Mouse (Mus musculus) cerebellum, adult 9-11 months (tissue): ENCODE results near the gene Hoxa10.

ENCODE experiments used
- DNase-seq: peaks from one replicate; pipeline ENCODE4 v3.0.0; 2022

The Hoxa10 gene

DNA sequence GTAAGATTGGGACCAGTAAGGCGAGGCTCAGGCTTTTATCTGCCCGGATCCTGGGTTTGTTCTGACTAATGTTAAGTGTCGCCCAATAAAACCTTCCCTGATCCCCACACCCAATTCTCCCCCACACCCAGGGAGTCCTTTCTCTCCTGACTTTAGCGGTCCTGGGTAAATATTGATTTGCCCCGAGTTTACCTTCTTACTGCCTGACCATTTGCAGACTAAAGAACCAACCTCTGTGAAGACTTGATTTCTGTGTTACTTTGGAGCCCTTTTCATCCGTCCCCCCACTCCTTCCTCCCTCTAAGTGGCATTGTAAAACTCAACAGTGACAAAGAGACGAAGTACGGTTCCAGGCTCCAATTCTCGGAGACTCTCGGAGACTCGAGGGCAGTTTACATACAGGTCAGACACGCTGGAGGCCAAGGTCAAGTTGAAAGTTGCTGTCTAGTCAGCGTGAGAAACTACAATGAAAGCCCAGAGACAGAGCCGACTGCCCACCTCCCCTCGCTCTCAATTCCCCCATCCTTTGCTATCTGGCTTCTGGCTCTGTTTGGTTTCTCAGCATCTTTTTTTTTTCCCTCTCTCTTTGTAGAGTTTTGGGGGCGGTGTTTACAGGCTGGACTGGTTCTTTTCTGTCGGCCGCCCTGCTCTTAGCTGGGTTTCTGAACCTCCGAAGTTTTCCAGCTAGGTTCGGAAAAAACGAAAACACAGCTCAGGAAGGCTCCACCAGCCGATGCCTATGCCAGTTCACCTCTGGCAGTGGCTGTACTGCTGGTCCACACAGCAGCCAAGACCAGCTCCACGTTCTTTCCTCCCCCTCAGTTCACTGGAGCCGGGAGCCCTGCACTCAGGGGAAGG, 22.0 kb upstream of the Hoxa10 start:
- DNase-seq = no peak

DNA sequence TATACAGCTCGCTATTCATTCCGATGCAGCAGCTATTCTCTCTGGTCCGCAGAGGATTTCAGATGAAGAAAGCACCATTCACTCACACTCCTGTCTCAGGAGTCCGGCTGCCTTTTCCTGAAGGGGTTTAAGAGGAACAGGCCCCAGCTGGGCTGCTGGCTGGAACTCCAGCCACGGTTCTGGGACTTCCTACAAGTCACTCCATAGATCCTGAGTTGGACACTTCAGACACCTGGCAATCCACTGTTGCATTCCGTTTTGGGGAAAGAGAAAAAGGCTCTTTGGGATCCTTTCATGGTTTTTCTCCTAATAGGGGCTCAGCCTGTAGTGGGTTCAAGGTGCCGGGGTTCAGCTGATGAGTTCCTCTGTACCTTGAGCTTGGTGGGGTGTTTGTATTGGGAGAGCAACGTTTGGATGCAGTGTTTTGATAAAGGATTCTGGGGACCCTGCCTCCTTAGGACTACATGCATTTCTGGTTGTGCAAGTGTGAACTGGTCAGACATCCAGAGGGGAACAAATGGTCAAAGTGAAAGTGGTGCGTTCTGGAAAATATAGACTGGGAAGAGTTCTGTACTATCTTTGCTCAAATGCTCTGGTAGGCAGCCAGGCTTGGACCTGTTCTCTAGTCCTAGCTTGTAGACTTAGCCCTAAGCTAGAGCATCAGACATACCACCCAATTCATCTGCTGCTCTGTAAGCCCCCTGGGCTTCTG, 21.3 kb upstream of the Hoxa10 start:
- DNase-seq = no peak

DNA sequence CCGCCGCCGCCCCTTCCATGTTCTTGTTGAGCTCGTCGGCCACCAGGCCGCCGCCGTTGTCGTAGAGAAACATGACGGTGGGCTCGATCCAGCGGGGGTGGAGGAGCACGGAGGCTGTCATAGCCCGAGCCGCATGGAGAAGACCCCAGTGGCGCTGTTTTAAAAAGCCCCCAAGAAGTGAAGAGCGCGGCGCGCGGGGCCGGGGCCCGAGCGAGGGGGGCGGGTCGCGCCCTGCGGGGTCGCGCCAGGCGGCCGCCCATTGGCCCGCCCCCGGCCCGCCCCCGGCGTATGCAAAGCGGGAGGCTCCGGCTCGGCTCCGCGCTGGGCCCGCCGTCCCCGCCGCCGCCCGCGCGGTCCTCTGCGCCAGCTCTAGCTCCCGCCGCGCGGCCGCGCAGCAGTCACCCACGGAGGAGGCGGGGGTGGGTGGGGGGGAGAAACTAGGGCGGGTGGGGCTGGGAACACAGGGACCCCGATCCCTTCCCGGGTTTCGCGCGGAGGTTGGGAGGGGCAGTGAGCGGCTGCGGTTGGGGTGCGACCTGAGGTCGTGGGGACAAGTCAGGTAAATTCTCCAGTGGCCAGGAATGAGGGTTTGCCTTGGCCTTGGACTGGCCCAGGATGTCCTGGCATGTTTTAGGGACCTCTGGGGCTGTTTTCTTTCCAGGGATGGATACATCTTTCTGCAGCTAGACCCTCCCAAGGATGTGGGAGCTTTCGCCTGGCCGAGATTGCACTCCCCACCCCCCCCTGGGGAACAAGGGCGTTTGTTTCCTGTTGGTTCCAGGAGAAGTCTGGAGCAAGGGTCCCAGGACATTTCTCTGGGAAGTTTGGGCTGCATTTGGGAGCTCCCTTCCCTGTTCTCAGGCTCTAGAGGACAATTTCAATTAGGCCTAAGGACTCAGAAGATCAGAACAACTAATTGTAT, 20.3 kb upstream of the Hoxa10 start, which contains the start of gene Hoxa13:
Gene Hoxa13, minus strand, starts transcription at position 227 of the 922 bp plus-strand sequence.
- no peak for DNase-seq

DNA sequence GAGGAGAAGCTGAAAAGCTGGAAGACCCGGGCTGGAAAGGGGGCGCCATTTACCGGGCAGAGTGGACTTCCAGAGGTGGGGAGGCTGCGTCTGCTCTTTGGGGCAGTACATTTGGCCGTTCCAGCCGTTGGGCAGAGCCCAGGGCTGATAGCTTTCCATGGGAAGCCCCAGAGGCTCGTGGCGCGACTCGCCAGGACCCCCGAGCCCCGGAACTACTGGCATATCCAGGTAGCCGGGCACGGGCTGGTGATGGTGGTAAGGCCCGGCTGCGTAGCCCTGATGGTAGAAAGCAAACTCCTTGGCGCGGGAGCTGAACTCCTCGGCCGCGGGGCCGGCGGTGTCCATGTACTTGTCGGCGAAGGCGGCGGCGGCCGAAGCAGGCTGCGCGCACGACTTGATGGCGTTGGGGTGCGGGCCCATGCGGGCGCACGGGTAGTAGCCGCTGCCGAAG, 19.2 kb upstream of the Hoxa10 start:
- DNase-seq = no peak

DNA sequence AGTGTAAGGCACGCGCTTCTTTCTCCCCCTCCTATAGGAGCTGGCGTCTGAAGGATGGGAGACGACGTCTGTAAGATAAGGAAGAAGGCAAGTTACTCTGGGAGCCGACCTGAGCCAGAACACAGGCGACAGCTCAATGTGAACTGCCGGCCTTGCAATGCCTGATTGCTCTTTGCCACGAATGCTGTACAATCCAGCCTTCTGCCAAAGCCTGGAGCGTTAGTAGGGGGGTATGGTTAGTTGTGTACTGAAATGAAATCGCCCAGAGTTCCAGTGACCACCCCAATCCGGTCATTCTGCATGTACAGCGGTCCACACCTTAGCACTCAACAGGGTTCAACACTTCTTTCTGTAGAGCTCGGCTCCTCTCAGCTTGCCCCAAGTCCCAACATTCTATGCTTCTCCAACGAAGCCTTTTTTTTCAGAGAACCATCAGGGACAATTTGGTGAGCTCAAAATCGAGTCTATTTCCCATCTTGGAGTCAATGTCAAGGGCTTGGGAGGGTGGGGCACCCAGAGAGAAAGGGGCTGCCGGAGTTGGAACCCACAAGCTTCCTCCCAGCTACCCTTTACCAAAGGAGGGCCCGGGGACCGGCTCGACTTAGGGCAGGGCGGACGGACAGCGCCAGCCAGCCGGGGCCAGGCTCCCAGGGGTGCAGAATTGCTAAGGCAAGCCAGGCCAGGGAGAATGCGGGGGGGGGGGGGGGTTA, 18.6 kb upstream of the Hoxa10 start:
- no peak for DNase-seq

DNA sequence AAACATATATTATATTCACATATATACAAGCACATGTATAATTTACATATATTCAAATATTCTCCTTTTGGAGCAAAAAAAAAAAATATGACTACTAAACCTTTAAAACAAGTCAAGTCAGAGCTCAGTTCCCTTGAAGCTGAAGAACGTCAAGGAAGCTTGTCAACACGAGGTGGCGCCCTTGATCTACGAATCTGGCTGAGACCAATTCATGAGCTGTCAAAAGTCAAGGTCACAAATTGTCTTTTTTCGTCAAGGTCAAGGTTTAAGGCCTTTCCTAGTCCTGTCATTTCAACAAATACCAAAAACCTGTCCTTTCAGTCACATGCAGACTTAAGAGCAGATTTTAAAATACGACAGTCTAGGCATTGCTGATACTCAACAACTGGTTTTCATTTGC, 16.3 kb upstream of the Hoxa10 start:
- DNase-seq = peak; percentile 33

DNA sequence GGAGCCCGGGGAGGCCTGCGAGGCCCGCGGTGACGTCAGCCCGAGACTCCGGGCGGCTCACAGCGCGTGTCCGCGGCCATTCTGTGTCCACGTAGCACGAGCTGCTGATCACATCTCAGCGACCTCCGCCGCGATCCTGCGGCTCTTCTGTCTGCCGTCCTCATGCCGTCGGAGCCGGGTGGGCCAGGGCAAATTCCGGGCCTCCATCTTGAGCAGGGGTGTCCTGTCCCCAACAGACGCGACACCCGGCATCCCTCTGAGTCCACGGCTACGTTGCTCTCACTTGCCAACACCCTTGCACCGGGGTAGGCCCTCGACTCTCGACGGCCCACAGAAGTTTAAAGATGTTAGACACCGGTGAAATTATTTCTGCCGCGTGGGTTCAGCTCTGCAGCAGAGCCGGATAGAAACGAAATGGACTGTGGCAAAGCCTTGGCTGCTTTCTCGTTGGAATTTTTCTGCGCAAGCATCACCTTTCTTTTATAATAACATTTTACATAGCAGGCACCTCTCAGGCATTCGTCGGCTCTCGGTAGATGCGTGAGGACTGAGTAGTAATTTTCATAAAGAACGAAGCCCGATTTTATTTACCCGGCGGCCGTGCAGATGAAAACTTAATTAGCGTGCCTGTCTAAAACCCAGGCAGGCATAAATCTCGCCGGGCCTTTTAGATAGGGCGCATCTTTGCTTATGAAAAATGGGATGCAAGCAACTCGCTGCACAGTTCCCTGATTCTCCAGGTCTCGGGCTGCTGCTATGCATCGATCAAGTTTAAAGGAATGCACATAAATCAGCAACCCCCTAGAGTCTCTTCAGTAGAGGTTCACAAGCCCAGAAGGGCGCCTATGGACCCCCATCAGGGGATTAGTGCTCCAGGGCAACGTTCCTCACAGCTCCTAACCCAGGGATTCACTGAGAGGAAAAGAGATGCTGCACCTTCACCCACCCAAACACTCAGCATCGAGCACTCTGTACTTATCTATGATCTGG, 13.2 kb upstream of the Hoxa10 start:
- no peak for DNase-seq

DNA sequence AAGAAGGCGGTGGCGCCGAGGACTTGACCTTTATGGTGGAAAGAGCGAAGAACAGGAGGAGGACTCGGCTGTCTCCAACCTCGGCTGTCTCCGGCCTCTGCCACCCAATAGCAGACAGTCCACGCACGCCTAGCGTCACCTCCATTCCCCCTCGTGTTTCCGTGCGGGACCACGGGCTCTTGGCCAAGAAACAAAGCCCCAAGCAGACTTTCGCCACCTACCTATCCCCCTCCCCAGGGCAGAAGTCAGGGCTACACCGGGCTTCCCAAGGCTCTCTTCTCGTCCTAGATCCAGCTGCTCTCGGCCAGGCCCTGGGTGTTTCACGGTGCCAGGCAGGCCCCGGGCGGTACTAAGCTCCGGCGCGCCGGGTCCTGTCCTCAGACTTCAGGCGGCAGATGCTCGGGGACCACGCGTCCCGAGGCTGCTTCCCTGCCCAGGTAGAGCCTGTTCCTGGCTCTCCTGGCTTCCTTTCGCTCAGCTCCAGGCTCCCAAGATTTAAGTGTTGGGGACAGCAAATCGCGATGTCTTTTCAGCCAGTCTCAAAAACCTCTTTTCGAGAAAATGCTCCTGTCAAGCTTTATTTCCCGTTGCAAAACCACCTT, 12.2 kb upstream of the Hoxa10 start:
- DNase-seq = no peak

DNA sequence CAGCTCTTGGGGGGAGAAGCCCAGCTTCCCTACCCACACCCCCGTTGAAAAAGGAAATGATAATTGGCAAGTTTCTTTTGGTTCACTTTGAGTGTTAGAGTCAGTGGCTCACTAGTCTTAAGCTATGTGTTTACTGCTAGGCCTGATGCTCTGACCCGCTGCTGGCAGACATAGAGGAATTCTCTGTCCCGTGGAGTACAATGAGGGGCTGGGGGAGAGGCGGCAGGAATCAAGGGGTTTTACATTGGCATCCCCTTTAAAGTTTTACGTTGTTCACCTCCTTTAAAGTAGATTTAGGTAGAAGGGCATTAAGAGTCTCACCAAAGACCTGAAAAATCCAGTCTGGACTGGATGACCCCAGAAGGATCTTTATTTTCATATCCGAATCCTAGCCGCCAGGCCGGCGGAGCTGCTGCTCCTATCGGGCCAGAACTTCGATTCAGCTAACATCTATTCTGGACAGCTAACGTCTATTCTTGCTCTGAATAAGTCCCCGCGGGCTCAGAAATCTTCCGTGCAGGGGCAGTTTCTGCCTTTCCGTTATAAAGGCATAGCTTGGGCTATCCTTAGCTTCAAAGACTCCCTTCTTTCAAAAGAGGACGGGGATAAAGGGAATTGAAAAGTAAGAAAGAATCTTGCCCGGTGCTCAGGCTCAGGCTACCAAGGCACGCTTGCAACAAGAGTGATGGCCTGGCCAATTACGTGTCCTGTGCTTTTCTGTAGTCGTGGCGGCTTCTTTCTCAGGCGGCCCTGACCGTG, 11.5 kb upstream of the Hoxa10 start:
- DNase-seq = no peak

DNA sequence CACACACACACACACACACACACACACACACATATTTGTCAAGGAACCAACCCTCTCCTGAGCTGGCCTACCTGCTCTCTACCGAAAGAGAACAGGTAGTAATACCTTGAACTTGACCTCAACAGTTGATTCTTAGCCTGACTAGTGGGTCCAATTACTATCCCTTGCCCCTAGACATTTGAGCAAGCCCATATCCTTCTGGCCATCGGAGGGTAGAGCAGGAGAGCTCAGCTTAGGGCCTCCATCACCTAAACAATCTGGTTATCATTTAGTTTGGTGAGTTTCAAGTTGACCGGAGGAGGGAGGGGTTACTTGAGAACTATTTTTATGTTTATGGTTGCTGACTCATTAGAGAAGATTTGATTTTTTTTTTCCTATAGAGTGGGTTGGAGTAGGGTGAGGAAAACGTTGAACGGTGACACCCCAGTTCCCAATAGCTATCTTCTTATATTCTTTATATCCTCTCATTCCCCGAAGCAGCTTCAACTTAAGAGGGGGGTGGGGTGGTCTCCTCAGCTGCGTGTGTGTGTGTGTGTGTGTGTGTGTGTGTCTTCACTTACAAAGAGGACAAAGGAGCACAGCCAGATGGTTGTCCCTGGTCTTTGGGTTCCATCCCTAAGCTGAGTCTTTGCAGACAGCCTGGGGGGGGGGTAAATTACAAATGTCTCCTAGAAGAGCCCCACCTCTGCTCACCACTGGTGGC, 10.7 kb upstream of the Hoxa10 start:
- no peak for DNase-seq

DNA sequence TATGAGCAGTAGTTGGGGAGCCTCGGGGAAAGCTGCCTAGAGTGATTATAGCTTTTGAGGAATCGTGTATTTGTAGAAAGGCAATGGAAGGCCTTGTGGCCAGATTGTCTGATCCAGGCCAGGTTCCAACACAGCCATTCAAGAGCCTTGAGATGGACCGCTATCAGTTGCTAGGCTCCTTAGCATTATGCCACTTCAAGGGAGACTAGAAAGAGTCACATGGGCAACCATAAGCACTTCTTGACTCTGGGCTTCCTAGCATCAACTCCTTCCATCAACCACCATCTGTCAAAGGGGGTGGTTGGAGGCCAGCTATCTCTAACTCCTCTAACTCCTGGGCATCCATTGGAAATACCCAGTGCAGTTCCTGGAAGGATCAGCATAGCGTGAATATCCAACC, 9.2 kb upstream of the Hoxa10 start:
- no peak for DNase-seq

DNA sequence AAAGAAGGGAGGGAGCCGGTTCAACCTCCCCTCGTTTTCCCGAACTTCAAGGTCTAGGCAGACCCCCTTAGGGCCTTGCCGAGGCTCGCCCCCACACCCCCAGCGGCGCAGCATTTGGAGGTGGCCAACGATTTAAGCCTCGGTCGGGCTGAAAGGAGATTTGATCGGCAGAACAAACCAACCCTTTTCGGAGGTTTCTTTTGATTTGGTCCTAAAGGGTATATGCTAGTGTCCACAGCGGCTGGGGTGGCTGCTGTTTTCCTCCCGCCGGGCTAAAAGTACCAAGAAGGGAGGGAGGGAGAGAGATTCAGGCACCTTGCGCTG, 8.7 kb upstream of the Hoxa10 start:
- no peak for DNase-seq

DNA sequence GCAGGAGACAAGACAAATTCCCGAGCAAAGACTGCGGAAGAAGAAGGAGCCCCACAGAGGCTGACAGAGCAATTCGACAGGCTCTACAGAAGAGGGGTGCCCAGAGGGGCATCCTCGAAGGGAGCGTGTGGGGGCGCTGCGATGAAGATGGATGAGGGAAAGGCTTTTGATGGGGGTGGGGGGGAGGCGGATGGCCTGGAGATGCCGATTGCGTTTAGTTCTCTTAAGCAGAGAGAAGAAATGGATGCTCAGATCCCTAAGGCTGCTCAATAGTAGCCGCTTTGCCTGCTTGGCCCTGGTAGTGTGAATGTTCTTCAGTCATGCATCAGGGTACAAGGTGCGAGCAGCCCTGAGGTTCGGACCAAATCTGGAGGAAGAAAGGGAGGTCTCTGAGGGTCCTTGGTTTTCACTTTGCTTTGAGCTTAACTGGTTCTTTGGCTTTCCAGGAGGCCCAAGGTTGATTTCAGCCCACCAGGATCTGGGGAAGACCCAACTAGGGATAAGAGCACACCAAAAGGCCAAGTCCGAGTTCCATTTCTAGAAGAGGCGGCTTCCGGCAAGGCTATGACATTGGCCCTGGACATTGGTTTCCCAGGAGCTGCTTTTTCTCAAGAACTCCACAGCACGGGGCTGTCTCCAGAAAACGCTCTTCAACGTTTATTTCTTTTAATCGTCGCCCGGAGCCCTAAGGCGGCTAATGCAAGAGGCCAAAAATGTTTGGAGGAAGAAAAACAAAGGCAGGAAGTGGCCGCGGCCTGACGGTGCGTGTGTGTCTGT, 8.2 kb upstream of the Hoxa10 start:
- DNase-seq = no peak

DNA sequence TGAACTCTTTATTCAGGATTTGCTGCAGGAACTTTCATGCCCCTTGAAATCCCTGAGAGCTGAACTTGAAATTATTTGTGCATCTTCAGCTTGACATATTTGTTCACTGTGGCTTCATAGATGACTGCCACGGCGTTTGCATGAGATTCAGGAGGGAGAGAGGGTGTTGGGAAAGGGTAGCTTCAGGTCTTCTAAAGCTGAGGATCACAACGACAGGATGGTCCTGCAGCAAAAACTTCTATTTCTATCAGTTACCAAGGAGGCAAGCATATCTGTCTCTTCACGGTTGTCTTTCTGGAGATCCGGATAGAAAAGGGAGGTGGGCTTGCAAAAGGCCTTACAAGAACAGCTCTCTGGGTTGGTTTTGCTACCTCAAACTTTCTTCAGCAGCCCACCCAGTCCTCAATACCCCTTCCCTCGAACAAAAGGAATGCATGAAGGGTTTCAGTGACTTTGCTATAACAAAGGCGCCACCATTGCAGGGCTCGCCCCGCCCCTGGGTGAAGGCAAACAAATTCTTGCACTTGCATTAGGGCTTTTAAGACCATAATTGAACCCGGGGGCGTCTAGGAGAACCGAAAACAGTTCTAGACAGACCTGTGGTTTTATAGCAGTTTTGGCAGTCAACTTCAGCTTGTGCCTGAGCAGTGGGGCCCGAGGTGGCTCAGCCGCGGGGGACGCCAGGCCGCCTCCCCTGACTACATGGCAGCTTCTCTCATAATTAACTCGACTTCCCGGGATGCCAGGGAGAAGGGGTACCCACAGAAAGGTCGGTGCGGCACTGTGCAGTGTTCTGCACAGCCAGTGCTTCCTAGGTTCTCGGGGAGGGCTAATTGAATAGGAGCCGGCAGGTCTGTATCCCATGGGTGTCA, 7.3 kb upstream of the Hoxa10 start:
- no peak for DNase-seq

DNA sequence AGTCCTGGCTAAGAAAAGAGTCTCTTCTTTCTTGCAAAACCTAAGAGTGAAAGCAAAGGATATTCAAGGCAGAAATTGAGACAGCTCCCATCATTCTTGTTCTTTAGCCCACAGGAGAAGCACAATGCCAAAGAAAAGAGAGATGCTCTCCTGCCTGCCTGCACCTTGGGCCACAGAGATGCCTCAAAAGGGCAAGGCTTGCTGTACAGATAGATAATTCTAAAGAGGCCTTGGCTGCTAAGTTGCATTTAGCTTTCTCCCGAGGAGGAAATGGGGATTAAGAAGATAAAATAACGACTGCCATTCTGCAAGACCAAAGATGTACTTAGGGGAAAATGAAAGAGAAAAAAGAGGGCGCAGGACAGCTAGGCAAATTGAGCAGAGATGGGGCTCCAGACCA, 6.3 kb upstream of the Hoxa10 start:
- DNase-seq = no peak

DNA sequence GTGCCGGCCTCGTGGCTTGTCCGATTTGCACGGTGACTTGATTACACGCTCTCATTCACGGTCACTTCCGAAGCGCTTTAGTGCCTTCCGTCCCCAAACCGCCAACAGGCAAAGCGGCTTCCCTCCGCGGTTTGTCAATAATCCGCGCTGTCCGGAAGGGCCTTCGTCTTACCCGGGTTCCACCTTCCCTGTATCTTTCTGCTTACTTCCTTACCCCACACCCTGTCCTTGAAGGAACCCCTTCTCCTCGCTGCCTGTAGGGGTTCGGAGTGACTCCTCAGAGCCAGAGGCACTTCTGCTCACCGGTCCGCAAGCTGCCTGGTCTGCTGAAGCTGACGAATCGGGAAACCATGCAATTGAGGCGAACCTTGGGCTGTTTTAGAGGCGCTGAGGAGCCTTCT, 5.7 kb upstream of the Hoxa10 start:
- DNase-seq = no peak

DNA sequence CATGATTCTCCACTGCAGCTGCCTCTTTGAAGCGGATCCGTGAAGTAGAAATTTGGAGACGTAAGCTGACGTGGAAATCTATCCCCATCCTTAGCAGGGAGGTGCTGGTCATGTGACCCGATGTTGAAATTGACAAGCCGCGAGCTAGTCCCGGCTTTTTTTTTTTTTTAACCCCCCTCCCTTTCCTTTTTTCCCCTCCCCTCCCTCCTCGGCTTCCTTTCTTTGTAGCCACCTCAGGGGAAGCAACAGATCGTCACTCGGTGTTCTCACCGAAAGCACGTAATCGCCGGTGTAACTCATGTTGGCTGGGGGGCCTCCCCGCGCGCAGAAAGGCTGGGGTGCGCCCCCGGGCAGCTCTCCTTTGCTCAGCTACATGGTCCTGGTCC, 5.1 kb upstream of the Hoxa10 start, which contains the start of gene Hoxa11:
Gene Hoxa11, minus strand, starts transcription at position 54 of the 386 bp plus-strand sequence.
- no peak for DNase-seq
